Mouse (Mus musculus): ENCODE measurements around the gene Sfn.
"Not testable (repeated sequence)": the region's sequence is repeated elsewhere in the genome, so short reads cannot be mapped to it uniquely, and the experiment has no call there.

The Sfn gene

DNA sequence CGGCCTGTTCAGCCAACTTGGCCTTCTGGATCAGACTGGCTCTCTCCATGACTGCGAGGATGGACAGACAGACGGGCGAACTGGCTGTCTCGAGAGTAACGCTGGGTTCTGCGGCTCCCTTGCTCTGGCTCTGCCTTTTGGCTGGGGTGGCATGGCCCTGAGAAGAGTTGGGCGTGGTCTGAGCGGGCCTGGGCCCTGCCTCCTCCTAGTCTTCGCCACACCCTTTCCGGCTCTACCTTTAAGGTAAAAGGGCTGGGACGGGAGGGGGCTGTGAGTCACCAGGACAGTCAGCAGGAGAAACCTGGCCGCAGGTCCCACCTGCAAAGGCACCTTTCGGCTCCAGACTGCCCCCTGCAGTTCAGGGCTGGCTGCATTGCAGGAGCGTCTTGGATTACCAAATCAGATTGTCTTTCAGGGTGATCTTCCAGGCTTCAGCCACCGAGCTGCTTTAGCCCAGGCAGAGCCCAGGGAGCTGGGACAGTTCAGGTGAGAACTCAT is at the start of gene Sfn:
Gene Sfn (minus strand): TSS at position 448 of the 498 bp plus-strand sequence.
- no peak for DNase-seq (ENCODE audit: low read depth, low spot score)

DNA sequence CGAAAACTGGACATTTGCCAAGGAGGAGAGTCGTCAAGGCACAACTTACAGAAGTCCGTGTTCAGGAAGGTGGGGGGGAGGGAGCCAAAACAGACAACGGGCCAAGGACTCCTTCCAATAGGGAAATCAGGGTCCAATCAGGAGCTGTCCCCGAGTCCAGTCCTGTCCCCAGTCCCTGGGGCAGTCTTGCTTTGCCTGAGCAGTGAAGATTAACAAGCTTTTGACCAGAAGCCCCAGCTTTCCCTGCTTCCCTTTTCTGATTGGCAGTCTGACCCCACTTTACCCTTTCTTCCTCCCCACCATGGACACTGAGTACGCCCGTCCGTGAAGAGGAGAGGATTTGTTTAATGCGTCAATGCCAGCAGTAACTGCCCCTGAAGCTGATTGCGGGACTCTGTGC is 49.5 kb upstream of the Sfn start:
- DNase-seq (ENCODE audit: low read depth, low spot score) = no peak

DNA sequence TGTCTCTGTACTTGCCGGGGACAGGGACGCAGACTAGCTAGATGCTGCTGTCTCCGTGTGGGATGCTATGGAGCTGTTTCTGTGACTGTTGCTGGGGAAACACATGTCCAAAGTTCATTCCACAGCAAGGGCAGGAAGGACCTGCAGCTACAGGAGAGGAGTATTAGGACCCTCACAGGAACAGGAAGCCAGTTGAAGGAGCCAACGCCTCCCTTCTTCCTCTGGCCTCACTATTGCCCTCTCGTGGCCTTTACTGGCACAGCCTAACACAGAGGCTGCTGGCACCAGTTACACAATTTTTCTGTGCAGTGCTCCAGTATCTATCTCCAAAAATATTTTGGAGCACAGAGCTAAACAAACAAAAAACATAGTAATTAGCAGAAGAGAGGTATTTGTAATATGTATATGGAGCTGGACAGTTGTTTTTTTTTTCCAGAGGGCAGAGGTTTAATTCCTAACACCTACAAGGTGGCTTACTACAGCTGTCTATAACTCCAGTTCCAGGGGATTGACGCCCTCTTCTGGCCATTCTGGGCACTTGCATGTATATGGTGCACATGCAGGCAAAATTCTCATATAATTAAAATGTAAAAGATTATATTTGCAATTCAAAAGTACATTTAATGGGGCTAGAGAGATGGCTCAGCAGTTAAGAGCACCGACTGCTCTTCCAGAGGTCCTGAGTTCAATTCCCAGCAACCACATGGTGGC is 48.2 kb upstream of the Sfn start, which contains the start of gene Zdhhc18:
Gene Zdhhc18 (minus strand): TSS at position 166 of the 711 bp plus-strand sequence.
- DNase-seq (ENCODE audit: low read depth, low spot score) = no peak

DNA sequence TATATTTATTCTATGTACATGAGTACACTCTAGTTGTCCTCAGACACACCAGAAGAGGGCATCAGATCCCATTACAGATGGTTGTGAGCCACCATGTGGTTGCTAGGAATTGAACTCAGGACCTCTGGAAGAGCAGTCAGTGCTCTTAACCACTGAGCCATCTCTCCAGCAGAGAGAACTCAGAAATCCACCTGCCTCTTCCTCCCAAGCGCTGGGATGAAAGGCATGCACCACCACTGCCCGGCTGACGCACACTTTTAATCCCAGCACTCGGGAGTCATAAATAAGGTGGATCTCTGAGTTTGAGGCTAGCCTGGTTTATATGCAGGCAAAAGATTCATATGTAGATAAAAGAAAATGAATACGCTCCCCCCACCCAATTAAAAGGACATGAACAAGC is 47.5 kb upstream of the Sfn start:
- DNase-seq (ENCODE audit: low read depth, low spot score) = not testable (repeated sequence)

DNA sequence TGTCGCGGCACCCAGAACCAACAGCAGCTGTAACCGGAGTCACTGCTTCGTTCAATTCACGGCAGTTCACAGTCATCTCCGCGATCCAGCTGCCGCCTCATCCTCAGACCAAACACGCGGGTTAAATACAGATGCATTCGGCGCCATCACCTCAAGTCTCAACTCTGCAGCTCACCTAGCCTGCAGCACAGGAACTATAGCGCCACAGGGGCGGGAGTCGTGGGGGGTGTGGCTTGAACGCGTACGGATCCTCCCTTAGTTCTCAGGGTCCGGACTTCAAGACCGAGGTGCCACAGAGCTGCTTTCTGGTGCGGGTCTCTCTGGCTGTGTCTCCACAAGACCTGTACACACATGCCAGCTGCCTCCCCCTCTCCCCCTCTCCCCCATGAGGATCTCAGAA is 43.7 kb upstream of the Sfn start:
- no peak for DNase-seq (ENCODE audit: low read depth, low spot score)

DNA sequence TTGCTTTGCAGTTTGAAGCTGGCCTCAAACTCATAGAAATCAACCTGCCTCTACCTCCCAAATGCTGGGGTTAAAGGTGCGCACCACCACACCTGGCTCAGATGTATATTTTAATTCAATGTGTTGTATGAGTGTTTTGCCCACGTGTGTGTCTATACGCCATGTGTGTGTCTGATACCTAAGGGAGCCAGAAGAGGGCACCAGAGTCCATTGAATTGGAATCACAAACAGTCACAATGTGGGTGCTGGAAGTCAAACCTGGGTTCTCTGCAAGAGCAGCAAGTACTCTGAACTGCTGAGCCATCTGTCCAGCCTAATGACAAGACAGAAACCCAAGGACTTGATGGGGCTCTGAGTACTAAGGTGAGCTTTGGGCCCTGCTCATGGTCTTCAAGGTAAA is 43.2 kb upstream of the Sfn start:
- DNase-seq (ENCODE audit: low read depth, low spot score) = no peak

DNA sequence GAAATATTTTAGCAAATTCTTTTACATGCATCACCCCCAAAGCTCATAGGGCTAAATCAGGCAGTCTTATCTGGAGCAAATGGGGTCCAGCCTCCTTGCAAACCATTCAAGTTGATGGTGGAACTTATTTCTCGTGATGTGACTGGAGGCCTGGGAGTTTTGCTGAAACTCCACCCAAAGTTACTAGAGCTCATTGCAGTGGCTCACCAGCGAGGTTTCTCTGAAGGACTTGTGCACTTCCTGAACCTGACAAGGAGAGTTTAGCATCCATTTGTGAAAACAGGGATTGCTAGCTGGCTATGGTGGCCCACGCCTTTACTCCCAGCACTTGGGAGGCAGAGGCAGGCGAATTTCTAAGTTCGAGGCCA is 32.1 kb upstream of the Sfn start:
- no peak for DNase-seq (ENCODE audit: low read depth, low spot score)

DNA sequence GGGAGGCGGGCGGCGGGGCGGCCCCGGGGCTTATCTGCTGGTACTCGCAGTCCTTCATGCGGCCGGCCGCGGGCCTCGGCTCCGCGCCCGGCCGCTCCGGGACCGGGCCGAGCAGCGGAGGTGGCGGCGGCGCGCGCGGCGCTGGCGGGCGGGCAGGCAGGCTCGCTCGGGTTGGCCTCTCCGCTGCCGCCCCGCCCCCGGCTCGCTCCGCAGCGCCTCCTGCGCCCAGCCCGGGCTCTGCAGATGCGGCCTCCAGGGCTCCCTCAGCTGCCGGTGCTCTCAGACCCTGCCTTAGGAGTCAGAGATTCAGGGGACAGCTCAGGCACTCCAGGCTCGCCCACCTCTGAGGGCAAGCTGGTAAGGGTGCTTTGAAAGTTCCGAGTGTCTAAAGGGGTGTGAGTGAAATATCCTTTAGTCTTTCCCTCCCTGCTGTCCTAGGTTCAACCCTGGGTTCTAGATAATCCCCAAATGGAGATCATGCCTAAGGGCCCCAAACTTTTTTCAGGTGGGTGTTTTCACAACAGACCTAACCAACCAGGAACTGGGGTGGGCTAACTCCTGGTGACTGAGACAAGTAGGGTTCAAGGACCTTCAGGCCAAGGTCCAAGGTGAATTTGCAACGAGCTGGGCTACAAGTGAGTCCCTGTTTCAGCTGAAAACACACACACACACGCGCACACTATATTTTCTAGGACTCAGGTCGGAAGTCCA is 31.5 kb upstream of the Sfn start:
- peak; percentile 60 for DNase-seq (ENCODE audit: low read depth, low spot score)

DNA sequence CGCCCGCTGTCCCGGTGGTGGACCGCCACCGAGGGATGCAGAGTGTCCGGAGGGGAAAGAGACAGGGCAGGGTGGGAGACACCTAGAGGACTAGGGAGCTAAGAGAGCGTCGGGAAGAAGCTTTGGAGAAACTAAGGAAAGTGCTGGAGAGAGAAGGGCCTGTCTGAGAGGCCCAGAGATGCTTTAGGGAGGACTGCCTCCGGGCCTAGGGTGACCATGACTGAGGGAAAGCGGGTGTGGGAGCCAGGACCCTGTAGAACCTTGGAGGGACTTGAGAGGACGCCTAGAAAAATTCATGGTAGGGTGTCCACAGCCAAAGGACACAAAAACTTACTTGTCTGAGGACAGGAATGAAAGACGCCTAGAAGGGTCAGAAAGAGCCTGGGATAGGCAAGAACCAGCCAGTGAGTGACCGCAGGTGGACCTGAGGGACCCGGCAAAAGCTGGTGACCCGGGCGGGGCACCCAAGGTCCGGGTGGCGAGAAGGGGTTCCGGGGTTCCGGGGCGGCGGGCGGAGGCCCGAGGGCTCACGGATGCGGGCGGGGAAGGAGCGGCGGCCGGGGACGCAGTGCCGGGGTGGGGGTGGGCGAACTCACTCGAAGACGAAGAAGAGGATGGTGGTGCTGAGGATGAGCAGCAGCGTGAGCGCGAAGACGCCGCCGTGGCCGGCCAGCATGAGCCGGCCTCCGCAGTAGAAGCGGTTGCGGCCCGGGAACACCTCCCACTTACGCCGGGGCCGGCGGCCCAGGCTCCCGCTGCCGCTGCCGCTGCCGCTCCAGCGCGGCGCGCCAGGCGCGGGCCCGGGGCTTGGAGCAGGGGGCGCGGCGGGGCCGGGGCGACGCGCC is 30.7 kb upstream of the Sfn start:
- DNase-seq (ENCODE audit: low read depth, low spot score) = no peak

DNA sequence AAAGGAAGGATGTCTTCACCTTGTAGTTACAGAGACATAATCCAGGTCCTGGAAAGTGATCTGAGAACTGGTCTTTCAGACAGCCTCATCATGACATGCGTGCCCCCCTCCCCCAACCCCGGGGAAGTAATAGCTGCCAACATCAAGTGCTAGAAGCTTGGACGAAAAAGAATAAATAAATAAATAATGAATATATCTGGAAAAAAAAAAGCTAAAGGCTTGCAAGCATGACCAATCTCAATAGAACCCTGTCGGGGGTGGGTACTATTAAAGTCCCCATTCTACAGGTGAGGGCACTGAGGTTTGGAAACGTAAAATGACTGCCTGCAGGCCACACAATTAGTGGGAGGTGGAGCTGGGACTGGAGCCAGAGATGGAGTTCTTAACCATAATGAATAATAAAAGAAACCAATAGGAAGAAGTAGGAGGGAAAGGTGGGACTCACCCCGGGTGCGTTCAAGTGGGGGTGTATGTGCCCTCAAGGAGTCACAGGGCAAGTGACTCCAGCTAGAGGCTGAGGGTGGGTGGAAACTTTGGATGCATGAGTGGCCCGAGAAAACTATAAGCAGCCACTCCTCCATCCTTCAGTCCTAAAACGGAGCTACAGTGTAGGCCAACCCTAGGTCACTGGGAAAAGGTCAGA is 29.9 kb upstream of the Sfn start:
- DNase-seq (ENCODE audit: low read depth, low spot score) = no peak

DNA sequence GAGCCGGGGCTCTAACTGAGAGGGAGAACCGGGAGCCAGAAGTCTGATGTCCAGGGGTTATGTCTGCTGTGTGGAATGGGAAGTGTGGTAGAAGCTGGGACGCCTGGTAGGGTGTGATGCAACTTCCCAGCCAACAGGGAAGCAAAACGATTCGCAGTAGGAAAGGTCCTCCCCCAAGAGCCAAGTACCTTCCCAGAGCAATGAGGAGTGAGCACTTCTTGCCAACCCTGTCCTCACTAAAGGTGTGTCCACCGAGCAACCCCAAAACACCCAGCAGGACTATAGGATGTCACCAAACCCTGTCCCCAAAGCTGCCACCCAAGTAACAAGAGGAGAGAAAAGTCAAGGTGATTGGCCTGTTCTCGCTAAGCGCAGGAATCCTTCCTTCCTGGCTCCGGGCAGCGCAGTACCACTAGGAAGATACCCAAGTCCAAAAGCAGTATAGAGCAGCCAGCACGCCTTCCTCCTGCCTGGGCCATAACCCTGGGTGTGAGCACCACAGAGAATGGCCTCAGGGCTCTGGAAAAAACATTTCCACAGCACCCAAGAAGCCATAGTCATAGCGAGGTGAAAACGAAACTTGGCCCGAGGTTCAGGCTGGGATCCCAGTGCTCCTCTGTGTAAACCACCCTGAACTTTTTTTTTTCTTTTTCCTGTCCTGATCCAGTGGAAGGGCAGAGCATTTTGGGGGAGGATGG is 29.3 kb upstream of the Sfn start:
- no peak for DNase-seq (ENCODE audit: low read depth, low spot score)

DNA sequence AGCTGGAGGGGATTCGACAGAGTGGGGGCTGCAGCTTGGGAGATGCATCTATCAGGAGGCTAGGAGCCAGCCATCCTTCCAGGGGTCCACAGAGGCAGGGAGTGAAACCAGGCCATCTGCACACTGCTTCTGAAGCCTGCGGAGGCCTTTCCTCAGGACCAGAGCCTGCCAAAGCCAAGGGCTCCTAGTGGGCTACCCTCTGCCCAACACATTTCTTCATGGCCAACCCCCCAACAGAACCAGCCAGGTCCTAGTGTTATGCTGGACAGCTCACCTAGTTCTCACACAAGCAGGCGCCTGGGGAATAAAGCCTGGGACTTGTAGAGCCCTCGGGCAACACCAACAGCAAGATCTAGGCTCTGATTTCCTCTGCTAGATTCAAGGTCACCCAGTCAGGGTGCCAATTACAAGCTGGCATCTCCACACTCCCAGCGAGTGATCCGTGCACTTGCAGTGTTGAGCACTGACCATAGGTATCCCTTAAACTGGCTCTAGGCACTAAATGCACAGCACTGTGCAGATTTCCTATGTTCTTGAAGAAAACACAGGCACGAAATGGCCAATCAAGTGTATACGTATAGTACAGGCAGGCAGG is 28.5 kb upstream of the Sfn start:
- DNase-seq (ENCODE audit: low read depth, low spot score) = no peak

DNA sequence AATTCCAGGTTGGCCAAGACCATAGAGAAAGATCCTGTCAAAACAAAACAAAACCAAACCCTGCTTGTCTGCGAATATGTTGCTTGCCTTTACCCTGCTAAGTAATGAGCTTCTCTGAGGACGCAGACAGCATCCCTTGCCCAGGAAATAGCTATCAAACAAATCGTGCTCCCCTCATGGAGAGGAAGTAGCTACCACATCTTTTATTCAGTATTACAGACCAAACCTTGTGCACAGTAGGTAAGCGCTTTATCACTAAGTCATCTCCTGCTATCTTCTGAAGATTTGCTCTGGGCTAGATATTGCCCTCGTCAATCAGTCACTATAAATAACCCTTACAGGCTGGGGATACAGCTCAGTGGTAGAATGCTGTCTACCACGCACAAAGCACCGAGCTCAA is 27.2 kb upstream of the Sfn start:
- no peak for DNase-seq (ENCODE audit: low read depth, low spot score)

DNA sequence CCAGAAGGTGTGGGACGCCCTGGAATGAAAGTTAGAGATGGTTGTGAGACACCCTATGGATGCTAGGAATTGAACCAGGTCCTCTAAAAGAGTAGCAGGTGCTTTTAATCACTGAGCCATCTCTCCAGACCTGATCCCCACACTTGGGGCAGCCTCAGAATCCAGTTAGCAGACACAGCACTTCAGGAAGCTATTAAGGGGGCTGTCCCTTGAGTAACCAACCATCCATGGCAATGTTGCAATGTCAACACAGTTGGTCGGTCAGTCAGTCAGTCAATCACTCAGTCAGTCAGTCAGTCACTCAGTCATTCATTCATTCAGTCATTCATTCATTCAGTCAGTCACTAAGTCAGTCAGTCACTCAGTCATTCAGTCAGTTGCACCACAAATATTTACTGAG is 26.5 kb upstream of the Sfn start:
- DNase-seq (ENCODE audit: low read depth, low spot score) = no peak

DNA sequence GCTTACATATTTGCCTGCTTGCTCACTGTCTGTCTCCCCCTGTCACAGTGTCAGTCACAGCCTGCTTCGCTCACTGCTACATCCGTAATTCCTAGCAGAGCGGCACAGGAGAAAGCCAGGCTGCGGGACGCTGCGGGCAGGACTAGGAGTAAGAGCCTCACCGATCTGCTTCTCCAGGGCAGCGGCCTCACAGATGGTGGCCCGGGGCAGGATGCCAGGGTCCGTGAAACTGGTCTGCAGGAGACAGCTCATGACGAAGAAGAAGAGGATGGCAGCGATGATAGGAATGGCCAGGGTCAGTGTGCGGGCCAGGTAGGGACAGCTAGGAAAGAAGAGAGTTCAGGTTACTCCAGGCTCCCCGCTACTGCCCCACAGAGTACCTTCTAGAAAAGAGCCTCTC is 25.1 kb upstream of the Sfn start:
- DNase-seq (ENCODE audit: low read depth, low spot score) = no peak

DNA sequence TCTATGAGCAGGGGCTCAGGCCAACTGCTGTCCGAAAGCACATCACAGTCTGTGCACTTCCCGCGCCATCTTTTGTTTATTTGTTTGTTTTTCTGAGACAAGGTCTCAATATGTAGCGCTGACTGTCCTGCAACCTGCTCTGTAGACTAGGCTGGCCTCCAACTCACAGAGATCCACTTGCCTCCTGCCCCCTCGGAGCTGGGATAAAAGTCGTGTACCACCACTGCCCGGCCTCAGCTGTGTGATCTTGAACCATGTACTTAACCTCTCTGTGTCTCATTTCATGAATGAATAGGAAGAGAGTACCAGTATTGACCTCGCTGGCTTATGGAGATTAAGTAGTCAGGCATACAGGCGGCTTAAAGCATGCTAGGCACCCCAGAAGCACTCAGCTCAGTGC is 24.7 kb upstream of the Sfn start:
- DNase-seq (ENCODE audit: low read depth, low spot score) = no peak

DNA sequence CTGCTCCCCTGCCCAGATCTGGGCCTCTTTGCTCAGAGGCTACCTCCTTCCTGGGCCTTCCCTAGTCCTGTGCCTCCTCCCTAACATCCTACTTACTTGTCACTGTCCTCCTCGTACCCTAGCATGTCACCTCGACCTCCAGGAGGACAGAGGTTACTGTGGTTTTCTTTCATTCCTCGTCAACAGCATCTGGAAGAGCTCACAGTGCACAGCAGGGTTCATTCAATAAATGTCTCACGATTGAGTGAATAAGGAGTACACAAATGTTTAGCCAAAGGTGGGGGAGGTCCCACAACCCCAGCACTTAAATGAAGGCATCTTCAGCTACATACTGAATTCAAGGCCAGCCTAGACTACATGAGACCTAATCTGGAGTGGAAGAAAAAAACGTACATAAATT is 24.3 kb upstream of the Sfn start:
- no peak for DNase-seq (ENCODE audit: low read depth, low spot score)

DNA sequence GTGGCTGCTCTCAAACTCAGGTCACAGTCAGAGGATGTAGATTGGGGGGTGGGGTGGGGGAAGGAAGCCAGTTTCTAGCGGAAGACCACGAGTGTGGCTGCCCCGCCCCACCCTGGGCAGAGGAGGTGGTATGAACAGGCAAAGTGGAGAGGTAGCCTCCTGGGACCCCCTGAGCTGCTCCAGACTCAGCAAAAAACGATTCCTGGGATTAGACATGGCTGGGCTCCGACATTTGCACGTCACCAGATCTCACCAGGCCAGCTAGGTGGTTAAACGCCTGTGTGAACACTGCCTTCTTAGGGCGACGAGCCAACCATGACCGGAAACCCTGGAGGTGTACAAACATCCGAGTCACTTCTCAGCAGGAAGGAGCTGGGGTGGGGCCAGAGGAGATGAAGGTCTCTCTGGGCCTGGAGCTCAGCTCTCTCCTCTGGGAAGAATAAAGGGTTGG is 23.7 kb upstream of the Sfn start:
- no peak for DNase-seq (ENCODE audit: low read depth, low spot score)

DNA sequence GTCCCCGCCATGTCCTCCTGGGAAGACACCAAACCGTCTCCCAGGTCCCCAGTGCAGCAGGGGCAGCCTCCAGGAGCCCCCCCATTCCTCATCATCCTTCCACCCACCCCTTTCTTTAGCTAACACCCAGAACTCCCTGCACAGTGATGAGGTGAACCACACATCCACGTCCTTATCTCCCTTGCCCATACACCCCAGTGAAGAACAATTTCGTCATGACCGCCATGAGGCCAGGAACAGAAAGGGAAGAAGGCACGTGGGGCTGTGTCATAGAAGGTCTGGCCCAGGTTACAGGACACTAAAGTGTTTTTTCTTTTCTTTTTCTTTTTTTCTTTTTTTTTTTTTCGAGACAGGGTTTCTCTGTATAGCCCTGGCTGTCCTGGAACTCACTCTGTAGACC is 22.9 kb upstream of the Sfn start:
- DNase-seq (ENCODE audit: low read depth, low spot score) = no peak

DNA sequence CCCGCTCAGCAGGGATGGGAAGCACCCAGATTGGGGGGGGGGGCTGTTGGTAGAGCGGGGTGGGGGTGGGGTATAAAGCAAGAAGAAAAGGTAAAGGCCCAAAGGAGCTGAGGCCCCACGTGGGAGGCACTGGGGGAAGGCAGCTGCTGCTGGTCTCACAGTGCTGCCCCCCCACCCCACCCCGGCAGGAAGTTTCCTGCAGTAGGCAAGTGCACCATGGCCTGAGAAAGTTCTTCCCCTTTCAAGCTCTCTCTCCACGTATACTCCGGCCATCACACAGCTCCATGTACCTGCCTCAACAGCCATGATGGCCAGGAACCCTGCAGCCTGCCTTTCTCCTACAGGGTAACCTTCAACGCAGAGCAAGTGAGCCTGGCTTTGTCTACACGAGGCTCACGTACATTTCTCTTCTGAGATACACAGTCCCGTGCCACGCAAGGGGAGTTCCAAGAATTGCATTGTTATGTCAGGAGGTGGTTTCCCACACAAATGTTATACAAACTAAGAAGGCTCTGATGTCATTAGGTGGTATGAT is 20.3 kb upstream of the Sfn start:
- DNase-seq (ENCODE audit: low read depth, low spot score) = no peak

DNA sequence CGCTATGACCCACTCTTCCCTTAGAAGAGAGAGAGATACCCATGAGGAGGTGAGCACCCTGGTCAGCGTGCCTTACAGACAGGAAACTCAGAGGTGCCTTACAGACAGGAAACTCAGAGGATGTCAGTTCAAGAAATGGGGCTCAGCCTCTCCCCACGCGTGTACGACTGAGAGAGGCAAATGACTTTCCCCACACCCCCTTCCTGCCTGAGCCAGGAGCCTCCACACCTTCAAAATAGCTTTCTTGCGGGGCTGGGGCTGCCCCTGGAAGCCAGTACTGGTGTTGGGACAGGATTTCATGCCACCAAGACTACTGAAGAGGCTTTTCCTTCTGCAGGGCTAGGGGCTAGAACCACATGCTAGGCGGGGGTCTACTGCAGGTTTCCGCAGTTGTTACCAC is 18.7 kb upstream of the Sfn start:
- DNase-seq (ENCODE audit: low read depth, low spot score) = no peak
